Mouse (Mus musculus): ENCODE data around the gene Lmntd1. TPM values are rescaled to one million over a fixed set of nuclear protein-coding genes. Genes with fewer than 3 reads are reported as not detected.

The Lmntd1 gene
- polyA plus RNA-seq, 1 experiment: 1.2 TPM

- Histone ChIP-seq H3K27ac (ENCODE audit: insufficient read depth, low read length) (no peak overlapping the region), H3K4me1 (ENCODE audit: control insufficient read depth, insufficient read depth, low read length) (peaks cover 8% of the 10 kb centered on the region), H3K4me3 (ENCODE audit: insufficient read depth, low read length) (no peak overlapping the region)
- TF ChIP-seq CTCF (IDR thresholded peaks at IDR 0.05; ENCODE audit: borderline replicate concordance, insufficient read depth, low read length): no peak
- TF ChIP-seq POLR2A (IDR thresholded peaks at IDR 0.05; ENCODE audit: low read depth, low read length): no peak
Observed at GRCm38 (mm10) chr6:145568701-145569100, 45.4 kb downstream of the Lmntd1 start.

DNA sequence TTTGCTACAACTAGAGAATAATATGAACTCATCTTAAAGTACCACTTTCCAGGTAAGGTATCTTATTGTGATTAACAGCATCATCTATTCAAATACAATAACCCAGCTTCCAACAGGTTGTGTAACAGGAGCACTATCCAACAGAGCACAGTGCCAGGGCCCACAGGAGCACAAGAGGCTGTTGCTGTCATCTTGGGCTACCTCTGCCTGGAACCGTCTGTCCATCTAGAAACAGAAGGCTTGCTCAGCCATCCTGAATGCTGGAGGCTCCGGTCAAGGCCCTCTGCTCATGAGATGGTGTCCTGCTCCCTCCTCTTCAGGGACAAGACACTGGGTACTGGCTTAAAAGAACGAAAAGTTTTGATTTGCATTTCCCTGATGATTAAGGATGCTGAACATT, 46.3 kb downstream of the Lmntd1 start:
- no peak overlapping the region for H3K4me3 ChIP-seq (ENCODE audit: insufficient read depth, low read length)
- TF ChIP-seq POLR2A (IDR thresholded peaks at IDR 0.05; ENCODE audit: low read depth, low read length) (no peak), CTCF (IDR thresholded peaks at IDR 0.05; ENCODE audit: borderline replicate concordance, insufficient read depth, low read length) (no peak)
- peaks cover 8% of the 10 kb centered on the region for H3K4me1 ChIP-seq (ENCODE audit: control insufficient read depth, insufficient read depth, low read length)
- no peak overlapping the region for H3K27ac ChIP-seq (ENCODE audit: insufficient read depth, low read length)

- no peak overlapping the region for H3K27ac ChIP-seq (ENCODE audit: insufficient read depth, low read length)
Observed at GRCm38 (mm10) chr6:145567296-145567695, 46.8 kb downstream of the Lmntd1 start.

DNA sequence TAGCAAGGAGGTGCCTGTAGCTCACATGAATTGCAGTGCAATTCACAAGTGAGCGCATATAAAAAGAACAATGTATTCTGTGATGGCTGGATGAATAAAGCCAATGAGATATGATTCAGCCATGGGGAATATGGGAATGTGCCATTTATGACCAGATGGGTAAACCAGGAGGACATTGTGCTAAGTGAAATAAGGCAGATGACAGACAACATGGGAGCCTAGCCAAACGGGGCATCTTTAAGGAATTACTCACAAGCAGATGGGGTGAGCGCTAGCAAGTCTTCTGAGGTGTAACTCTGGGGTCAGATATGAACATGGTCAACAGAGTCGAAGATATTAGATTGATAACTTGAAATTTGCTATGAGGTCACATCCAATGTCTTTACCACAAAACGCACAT, 48.5 kb downstream of the Lmntd1 start:
- Histone ChIP-seq H3K4me1 (ENCODE audit: control insufficient read depth, insufficient read depth, low read length) (peaks cover 8% of the 10 kb centered on the region), H3K4me3 (ENCODE audit: insufficient read depth, low read length) (no peak overlapping the region), H3K27ac (ENCODE audit: insufficient read depth, low read length) (peak overlapping the region; percentile 29; the same call in 1 of the 2 replicates)
- TF ChIP-seq CTCF (IDR thresholded peaks at IDR 0.05; ENCODE audit: borderline replicate concordance, insufficient read depth, low read length) (no peak), POLR2A (IDR thresholded peaks at IDR 0.05; ENCODE audit: low read depth, low read length) (no peak)

More at GRCm38 (mm10) chr6:145567296-145567695, 46.8 kb downstream of the Lmntd1 start:
- TF ChIP-seq CTCF (IDR thresholded peaks at IDR 0.05; ENCODE audit: borderline replicate concordance, insufficient read depth, low read length) (no peak), POLR2A (IDR thresholded peaks at IDR 0.05; ENCODE audit: low read depth, low read length) (no peak)
- Histone ChIP-seq H3K4me1 (ENCODE audit: control insufficient read depth, insufficient read depth, low read length) (peaks cover 8% of the 10 kb centered on the region), H3K4me3 (ENCODE audit: insufficient read depth, low read length) (no peak overlapping the region)

DNA sequence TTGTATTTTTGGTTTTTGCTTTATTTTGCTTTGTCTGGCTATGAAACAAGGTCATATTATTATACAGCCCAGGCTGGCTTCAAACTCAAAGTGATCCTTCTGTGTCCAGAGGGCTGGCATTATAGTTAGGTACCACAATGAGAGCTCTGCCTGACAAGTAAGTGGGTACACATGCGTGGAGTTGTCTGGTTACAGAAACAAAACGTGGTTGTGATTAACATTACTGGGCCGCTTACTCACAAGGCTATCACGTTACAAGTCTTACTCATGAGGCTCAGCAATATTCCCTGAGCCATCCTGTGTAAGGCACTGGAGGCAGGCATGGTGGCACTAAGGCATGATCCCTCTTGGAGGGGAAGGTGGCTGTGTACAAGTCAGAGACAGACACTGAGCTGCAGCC, 49.4 kb downstream of the Lmntd1 start:
- TF ChIP-seq POLR2A (IDR thresholded peaks at IDR 0.05; ENCODE audit: low read depth, low read length) (no peak), CTCF (IDR thresholded peaks at IDR 0.05; ENCODE audit: borderline replicate concordance, insufficient read depth, low read length) (no peak)

GRCm38 (mm10) chr6:145557059-145557992, 56.8 kb downstream of the Lmntd1 start:
- no peak overlapping the region for H3K4me3 ChIP-seq (ENCODE audit: insufficient read depth, low read length)
- H3K4me1 ChIP-seq (ENCODE audit: control insufficient read depth, insufficient read depth, low read length): peaks cover 2% of the 10 kb centered on the region; the same call in 1 of the 2 replicates
- no peak for TF ChIP-seq POLR2A (IDR thresholded peaks at IDR 0.05; ENCODE audit: low read depth, low read length)
- TF ChIP-seq CTCF (IDR thresholded peaks at IDR 0.05; ENCODE audit: borderline replicate concordance, insufficient read depth, low read length): no peak

More for the DNA sequence above, 49.4 kb downstream of the Lmntd1 start:
- peaks cover 8% of the 10 kb centered on the region for H3K4me1 ChIP-seq (ENCODE audit: control insufficient read depth, insufficient read depth, low read length)
- no peak overlapping the region for H3K4me3 ChIP-seq (ENCODE audit: insufficient read depth, low read length)
- H3K27ac ChIP-seq (ENCODE audit: insufficient read depth, low read length): peak overlapping the region; percentile 64

DNA sequence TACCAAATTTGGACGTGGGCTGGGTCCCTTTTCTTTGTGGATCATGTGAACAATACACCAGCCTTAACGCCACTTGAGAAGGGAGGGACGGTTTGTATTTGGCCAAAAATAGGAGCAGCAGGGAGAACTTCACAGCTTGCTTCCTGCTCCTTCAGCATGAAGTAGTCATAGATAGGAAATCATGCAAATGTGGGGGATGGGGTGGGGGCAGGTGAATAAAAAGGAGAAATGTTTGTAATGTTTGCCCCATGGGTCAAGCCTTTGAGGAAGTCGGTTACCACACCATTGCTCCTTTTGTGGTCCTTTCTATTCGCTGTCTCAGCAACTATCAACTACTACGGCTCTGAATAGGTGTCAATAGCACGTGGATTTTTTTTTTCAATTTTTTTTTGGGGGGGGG, 60.9 kb downstream of the Lmntd1 start:
- H3K4me1 ChIP-seq (ENCODE audit: control insufficient read depth, insufficient read depth, low read length): peaks cover 2% of the 10 kb centered on the region; the same call in 1 of the 2 replicates
- H3K4me3 ChIP-seq (ENCODE audit: insufficient read depth, low read length): no peak overlapping the region
- H3K27ac ChIP-seq (ENCODE audit: insufficient read depth, low read length): no peak overlapping the region
- TF ChIP-seq CTCF (IDR thresholded peaks at IDR 0.05; ENCODE audit: borderline replicate concordance, insufficient read depth, low read length): no peak
- TF ChIP-seq POLR2A (IDR thresholded peaks at IDR 0.05; ENCODE audit: low read depth, low read length): no peak

More at GRCm38 (mm10) chr6:145557059-145557992, 56.8 kb downstream of the Lmntd1 start:
- H3K27ac ChIP-seq (ENCODE audit: insufficient read depth, low read length): peak overlapping the region; percentile 42; the same call in 1 of the 2 replicates

DNA sequence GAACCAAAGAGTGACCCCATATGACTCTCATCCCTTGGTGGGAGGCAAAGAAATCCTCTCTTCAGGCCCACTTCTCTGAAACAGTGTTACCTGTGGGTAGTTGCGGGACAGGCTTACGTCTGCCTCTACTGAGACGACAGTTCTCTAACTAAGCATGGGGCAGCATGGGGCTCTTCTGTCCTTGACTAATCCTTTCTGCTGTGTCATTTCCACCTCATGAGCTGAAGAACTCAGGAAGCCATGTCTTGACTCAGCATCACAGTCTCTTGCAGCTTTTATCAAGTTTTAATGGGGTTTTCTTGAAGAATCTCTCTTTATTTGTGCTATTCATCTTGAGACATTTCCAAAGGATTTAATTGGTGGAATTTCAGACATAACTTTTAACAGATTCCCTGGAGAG, 61.3 kb downstream of the Lmntd1 start:
- Histone ChIP-seq H3K27ac (ENCODE audit: insufficient read depth, low read length) (no peak overlapping the region), H3K4me3 (ENCODE audit: insufficient read depth, low read length) (no peak overlapping the region), H3K4me1 (ENCODE audit: control insufficient read depth, insufficient read depth, low read length) (peaks cover 2% of the 10 kb centered on the region; the same call in 1 of the 2 replicates)
- TF ChIP-seq POLR2A (IDR thresholded peaks at IDR 0.05; ENCODE audit: low read depth, low read length) (no peak), CTCF (IDR thresholded peaks at IDR 0.05; ENCODE audit: borderline replicate concordance, insufficient read depth, low read length) (no peak)

GRCm38 (mm10) chr6:145550993-145551392, 63.1 kb downstream of the Lmntd1 start:
- Histone ChIP-seq H3K27ac (ENCODE audit: insufficient read depth, low read length) (no peak overlapping the region), H3K4me1 (ENCODE audit: control insufficient read depth, insufficient read depth, low read length) (peaks cover 2% of the 10 kb centered on the region; the same call in 1 of the 2 replicates), H3K4me3 (ENCODE audit: insufficient read depth, low read length) (no peak overlapping the region)
- no peak for TF ChIP-seq POLR2A (IDR thresholded peaks at IDR 0.05; ENCODE audit: low read depth, low read length)
- no peak for TF ChIP-seq CTCF (IDR thresholded peaks at IDR 0.05; ENCODE audit: borderline replicate concordance, insufficient read depth, low read length)

All from embryonic fibroblast, embryonic 13.5 days (primary cell).